Mouse (Mus musculus) limb, embryonic 15.5 days (tissue): ENCODE data around the gene Pde1b. TPM values are rescaled to one million over a fixed set of nuclear protein-coding genes. Genes with fewer than 3 reads are reported as not detected.
A peak's percentile ranks its signal among the peaks of the same experiment; 100 is the strongest.

Experiments
- ATAC-seq: fragments of 200-750 bp; cut with Nextera tagmentation; 2 replicates; pipeline ENCODE4 v1.8.0; 2017; ENCODE audit warnings: low read depth, moderate TSS enrichment; ENCODE audit not compliant: insufficient number of reproducible peaks, low FRiP score, low TSS enrichment
- H3K27ac ChIP-seq: fragments of 300-500 bp; sonication (generic); 2 replicates; pipeline ENCODE4 v1.5.1; 2015; ENCODE audit warnings: moderate library complexity, mild to moderate bottlenecking, inconsistent platforms
- H3K27me3 ChIP-seq: fragments of 300-500 bp; sonication (generic); 2 replicates; pipeline ENCODE4 v1.6.1; 2015; ENCODE audit warnings: inconsistent platforms
- H3K36me3 ChIP-seq: fragments of 300-500 bp; sonication (generic); 2 replicates; pipeline ENCODE4 v1.6.1; 2015; ENCODE audit warnings: inconsistent platforms
- H3K4me1 ChIP-seq: fragments of 300-500 bp; sonication (generic); 2 replicates; pipeline ENCODE4 v1.6.1; 2015; ENCODE audit warnings: inconsistent platforms
- H3K4me2 ChIP-seq: fragments of 300-500 bp; sonication (generic); 2 replicates; pipeline ENCODE4 v1.6.1; 2015; ENCODE audit warnings: mild to moderate bottlenecking, inconsistent platforms
- H3K4me3 ChIP-seq: fragments of 300-500 bp; sonication (generic); 2 replicates; pipeline ENCODE4 v1.5.1; 2015; ENCODE audit warnings: mild to moderate bottlenecking, inconsistent platforms
- H3K9ac ChIP-seq: fragments of 300-500 bp; sonication (generic); 2 replicates; pipeline ENCODE4 v1.6.1; 2015; ENCODE audit warnings: inconsistent platforms
- H3K9me3 ChIP-seq: fragments of 300-500 bp; sonication (generic); 2 replicates; pipeline ENCODE4 v1.6.1; 2016; ENCODE audit warnings: inconsistent platforms
- WGBS: fragments of 180-500 bp; shearing (Covaris S2); methylation state at CpG from one replicate; pipeline ENCODE4 v1.1.7; 2015; 5-methylcytosine and 5-hydroxymethylcytosine counted together
- polyA plus RNA-seq: library from polyadenylated mRNA; unstranded; fragments of >200 nt; fragmentation: Nextera tagmentation; extraction: Ambion mirVana; gene quantifications from 2 replicates; pipeline ENCODE4 v1.2.1, GENCODE M21; 2015

Gene Pde1b
- polyA plus RNA-seq, 1 experiment from 2014 or later, result 4.4 TPM

- no peak overlapping the region for H3K4me2 ChIP-seq
- H3K9me3 ChIP-seq, result no peaks in the 10 kb centered on the region
- no peak for ATAC-seq
- no peaks in the 10 kb centered on the region for H3K36me3 ChIP-seq
- no peaks in the 10 kb centered on the region for H3K27me3 ChIP-seq
- H3K9ac ChIP-seq, result no peak overlapping the region
- H3K27ac ChIP-seq, result no peak overlapping the region
- 32% methylated on average over 2 of the region's 2 CpGs for WGBS
- H3K4me1 ChIP-seq, result peaks cover 3% of the 10 kb centered on the region; the same call in 1 of the 2 replicates
- H3K4me3 ChIP-seq, result no peak overlapping the region
These were observed 18.3 kb upstream of the Pde1b start for GRCm38 (mm10) chr15:103484490-103484889.

GRCm38 (mm10) chr15:103485106-103485505 is 17.7 kb upstream of the Pde1b start:
- H3K9ac ChIP-seq, result no peak overlapping the region
- H3K4me2 ChIP-seq, result no peak overlapping the region
- H3K9me3 ChIP-seq, result no peaks in the 10 kb centered on the region
- 26% methylated on average over 3 of the region's 3 CpGs for WGBS
- peaks cover 3% of the 10 kb centered on the region; the same call in 1 of the 2 replicates for H3K4me1 ChIP-seq
- H3K27me3 ChIP-seq, result no peaks in the 10 kb centered on the region
- ATAC-seq, result no peak
- no peaks in the 10 kb centered on the region for H3K36me3 ChIP-seq
- no peak overlapping the region for H3K4me3 ChIP-seq
- no peak overlapping the region for H3K27ac ChIP-seq

- no peaks in the 10 kb centered on the region for H3K36me3 ChIP-seq
- no peaks in the 10 kb centered on the region for H3K27me3 ChIP-seq
- no peak overlapping the region for H3K4me2 ChIP-seq
- H3K9me3 ChIP-seq, result no peaks in the 10 kb centered on the region
- H3K9ac ChIP-seq, result no peak overlapping the region
- 31% methylated on average over 1 of the region's 1 CpGs for WGBS
- H3K4me1 ChIP-seq, result peaks cover 3% of the 10 kb centered on the region; the same call in 1 of the 2 replicates
- no peak overlapping the region for H3K4me3 ChIP-seq
- no peak overlapping the region for H3K27ac ChIP-seq
- ATAC-seq, result no peak
These were observed 16.2 kb upstream of the Pde1b start for GRCm38 (mm10) chr15:103486658-103487057.

GRCm38 (mm10) chr15:103488336-103488735 is 14.5 kb upstream of the Pde1b start:
- Histone ChIP-seq H3K9ac (no peak overlapping the region), H3K4me2 (no peak overlapping the region), H3K4me1 (peaks cover 3% of the 10 kb centered on the region; the same call in 1 of the 2 replicates), H3K9me3 (no peaks in the 10 kb centered on the region), H3K4me3 (no peak overlapping the region), H3K36me3 (no peaks in the 10 kb centered on the region), H3K27me3 (no peaks in the 10 kb centered on the region), H3K27ac (no peak overlapping the region)
- no peak for ATAC-seq
- WGBS, result 68% methylated on average over 4 of the region's 4 CpGs

- no peak overlapping the region for H3K4me3 ChIP-seq
- no peak overlapping the region for H3K9ac ChIP-seq
- H3K36me3 ChIP-seq, result no peaks in the 10 kb centered on the region
- no peak for ATAC-seq
- H3K4me1 ChIP-seq, result 0 out of 2 replicates have a peak, but pooled peaks cover 2% of the 10 kb centered on the region
- 62% methylated on average over 10 of the region's 10 CpGs for WGBS
- no peaks in the 10 kb centered on the region for H3K9me3 ChIP-seq
- no peak overlapping the region for H3K27ac ChIP-seq
- H3K4me2 ChIP-seq, result no peak overlapping the region
- H3K27me3 ChIP-seq, result no peaks in the 10 kb centered on the region
These were observed 6.4 kb upstream of the Pde1b start for GRCm38 (mm10) chr15:103496204-103497140.

- WGBS, result 16% methylated on average over 3 of the region's 3 CpGs
- Histone ChIP-seq H3K9ac (no peak overlapping the region), H3K4me1 (peaks cover 8% of the 10 kb centered on the region; the same call in 1 of the 2 replicates), H3K9me3 (no peaks in the 10 kb centered on the region), H3K4me2 (no peak overlapping the region), H3K4me3 (no peak overlapping the region), H3K36me3 (no peaks in the 10 kb centered on the region), H3K27ac (no peak overlapping the region), H3K27me3 (peaks cover 4% of the 10 kb centered on the region)
- no peak for ATAC-seq
These were observed 4.7 kb upstream of the Pde1b start for GRCm38 (mm10) chr15:103498157-103498556.

GRCm38 (mm10) chr15:103500723-103501122 is 2.1 kb upstream of the Pde1b start:
- Histone ChIP-seq H3K36me3 (no peaks in the 10 kb centered on the region), H3K4me1 (peaks cover 14% of the 10 kb centered on the region; the same call in 1 of the 2 replicates), H3K4me3 (no peak overlapping the region), H3K27ac (no peak overlapping the region), H3K27me3 (peaks cover 29% of the 10 kb centered on the region), H3K4me2 (no peak overlapping the region), H3K9ac (no peak overlapping the region), H3K9me3 (no peaks in the 10 kb centered on the region)
- ATAC-seq, result no peak
- 57% methylated on average over 1 of the region's 1 CpGs for WGBS

- Histone ChIP-seq H3K9me3 (no peaks in the 10 kb centered on the region), H3K27me3 (peaks cover 29% of the 10 kb centered on the region), H3K9ac (no peak overlapping the region), H3K36me3 (no peaks in the 10 kb centered on the region), H3K4me1 (peaks cover 14% of the 10 kb centered on the region; the same call in 1 of the 2 replicates), H3K4me3 (no peak overlapping the region), H3K27ac (no peak overlapping the region), H3K4me2 (no peak overlapping the region)
- 48% methylated on average over 2 of the region's 2 CpGs for WGBS
- ATAC-seq, result no peak
These were observed 1.6 kb upstream of the Pde1b start for GRCm38 (mm10) chr15:103501186-103501585.

GRCm38 (mm10) chr15:103503251-103503600 is 392 bp downstream of the Pde1b start:
- no peaks in the 10 kb centered on the region for H3K9me3 ChIP-seq
- H3K4me2 ChIP-seq, result peak overlapping the region; percentile 95
- ATAC-seq, result peak; percentile 23; the same call in 1 of the 2 replicates
- H3K27ac ChIP-seq, result peak overlapping the region; percentile 38; the same call in 1 of the 2 replicates
- H3K9ac ChIP-seq, result peak overlapping the region; percentile 48
- peaks cover 13% of the 10 kb centered on the region; the same call in 1 of the 2 replicates for H3K4me1 ChIP-seq
- under 1% methylated on average over 15 of the region's 15 CpGs for WGBS
- no peaks in the 10 kb centered on the region for H3K36me3 ChIP-seq
- H3K4me3 ChIP-seq, result peak overlapping the region; percentile 59
- peaks cover 29% of the 10 kb centered on the region for H3K27me3 ChIP-seq

- 46% methylated on average over 12 of the region's 12 CpGs for WGBS
- Histone ChIP-seq H3K4me1 (peaks cover 12% of the 10 kb centered on the region; the same call in 1 of the 2 replicates), H3K4me3 (peak overlapping the region; percentile 59), H3K9ac (no peak overlapping the region), H3K9me3 (no peaks in the 10 kb centered on the region), H3K4me2 (peak overlapping the region; percentile 95), H3K27me3 (peaks cover 29% of the 10 kb centered on the region), H3K36me3 (no peaks in the 10 kb centered on the region), H3K27ac (no peak overlapping the region)
- ATAC-seq, result 0 out of 2 replicates have a peak, but pooled peaks have one; percentile 11
These were observed 826 bp downstream of the Pde1b start for GRCm38 (mm10) chr15:103503660-103504059.

- H3K4me3 ChIP-seq, result no peak overlapping the region
- ATAC-seq, result no peak
- no peaks in the 10 kb centered on the region for H3K9me3 ChIP-seq
- H3K4me1 ChIP-seq, result peaks cover 10% of the 10 kb centered on the region
- H3K27ac ChIP-seq, result no peak overlapping the region
- no peaks in the 10 kb centered on the region for H3K36me3 ChIP-seq
- no peak overlapping the region for H3K4me2 ChIP-seq
- H3K9ac ChIP-seq, result no peak overlapping the region
- WGBS, result 68% methylated on average over 3 of the region's 3 CpGs
- peaks cover 23% of the 10 kb centered on the region for H3K27me3 ChIP-seq
These were observed 6.5 kb downstream of the Pde1b start for GRCm38 (mm10) chr15:103509317-103509716.

GRCm38 (mm10) chr15:103511652-103512051 is 8.8 kb downstream of the Pde1b start:
- ATAC-seq, result no peak
- peaks cover 18% of the 10 kb centered on the region for H3K4me1 ChIP-seq
- H3K9ac ChIP-seq, result no peak overlapping the region
- H3K4me2 ChIP-seq, result no peak overlapping the region
- 45% methylated on average over 1 of the region's 1 CpGs for WGBS
- H3K36me3 ChIP-seq, result no peaks in the 10 kb centered on the region
- H3K27me3 ChIP-seq, result peaks cover 9% of the 10 kb centered on the region; the same call in 1 of the 2 replicates
- no peak overlapping the region for H3K27ac ChIP-seq
- no peak overlapping the region for H3K4me3 ChIP-seq
- no peaks in the 10 kb centered on the region for H3K9me3 ChIP-seq
